Mouse (Mus musculus) hindbrain, embryonic 12.5 days (tissue): Measurements from ENCODE around the gene Ppp2r5c. TPM values are rescaled to one million over a fixed set of nuclear protein-coding genes. Genes with fewer than 3 reads are reported as not detected.

Source experiments
- ATAC-seq: fragments of 200-750 bp; cut with Nextera tagmentation; 2 replicates; pipeline ENCODE4 v1.8.0; 2017; ENCODE audit warnings: moderate TSS enrichment; ENCODE audit not compliant: low FRiP score
- H3K27ac ChIP-seq: fragments of 300-500 bp; sonication (generic); 2 replicates; pipeline ENCODE4 v1.5.1; 2016; ENCODE audit warnings: mild to moderate bottlenecking
- H3K27me3 ChIP-seq: fragments of 300-500 bp; sonication (generic); 2 replicates; pipeline ENCODE4 v1.6.1; 2016; ENCODE audit warnings: mild to moderate bottlenecking
- H3K36me3 ChIP-seq: fragments of 300-500 bp; sonication (generic); 2 replicates; pipeline ENCODE4 v1.6.1; 2016; ENCODE audit warnings: mild to moderate bottlenecking
- H3K4me1 ChIP-seq: fragments of 300-500 bp; sonication (generic); 2 replicates; pipeline ENCODE4 v1.6.1; 2016
- H3K4me2 ChIP-seq: fragments of 300-500 bp; sonication (generic); replicated peaks from 2 replicates; pipeline ENCODE4 v1.6.1; 2016; ENCODE audit warnings: mild to moderate bottlenecking
- H3K4me3 ChIP-seq: fragments of 300-500 bp; sonication (generic); 2 replicates; pipeline ENCODE4 v1.5.1; 2016; ENCODE audit warnings: mild to moderate bottlenecking
- H3K9ac ChIP-seq: fragments of 300-500 bp; sonication (generic); 2 replicates; pipeline ENCODE4 v1.6.1; 2016; ENCODE audit warnings: mild to moderate bottlenecking, moderate library complexity
- H3K9me3 ChIP-seq: fragments of 300-500 bp; sonication (generic); replicated peaks from 2 replicates; pipeline ENCODE4 v1.6.1; 2016; ENCODE audit warnings: mild to moderate bottlenecking
- WGBS: fragments of 180-500 bp; shearing (Covaris S2); methylation state at CpG from one replicate; pipeline ENCODE4 v1.1.7; 2016; 5-methylcytosine and 5-hydroxymethylcytosine counted together
- polyA plus RNA-seq: library from polyadenylated mRNA; unstranded; fragments of >200 nt; fragmentation: Nextera tagmentation; extraction: Ambion mirVana; gene quantifications from 2 replicates; pipeline ENCODE4 v1.2.1, GENCODE M21; 2016

Gene Ppp2r5c
- polyA plus RNA-seq, 1 experiment from 2014 or later, result 153 TPM

DNA sequence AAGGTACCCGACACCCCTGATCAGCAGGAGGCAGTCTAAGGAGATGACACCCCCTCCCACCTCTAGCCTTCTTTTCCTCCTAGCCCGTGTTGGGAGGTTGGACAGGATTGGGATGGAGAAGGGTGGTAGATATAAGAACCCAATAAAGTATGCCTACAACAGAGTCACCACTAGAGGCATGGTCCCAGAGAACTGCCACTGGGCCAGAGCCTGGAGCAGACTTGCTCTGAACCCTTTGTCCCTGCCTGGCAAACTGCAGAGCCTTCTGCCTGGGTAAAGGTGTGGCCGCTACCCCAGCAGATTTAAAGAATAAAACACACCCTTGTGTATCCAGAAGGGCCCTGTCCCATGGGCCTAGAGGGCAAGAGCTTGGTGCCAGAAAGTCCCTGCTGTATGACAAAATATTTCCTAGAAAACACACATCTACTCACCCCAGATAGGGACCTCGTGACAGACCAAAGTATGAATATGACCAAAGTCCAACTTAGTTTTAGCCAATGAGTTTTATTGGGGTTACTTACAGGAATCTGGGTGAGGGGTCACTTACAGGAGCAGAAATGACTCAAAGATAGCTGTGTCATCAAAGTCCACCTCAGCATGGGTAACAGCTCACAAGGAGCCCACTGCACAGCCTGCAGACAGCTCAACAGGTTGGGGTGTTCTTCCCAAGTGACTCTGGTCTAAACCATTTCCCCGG, 22.8 kb upstream of the Ppp2r5c start:
- H3K9ac ChIP-seq, result no peak overlapping the region
- no peak overlapping the region for H3K4me3 ChIP-seq
- no peak for ATAC-seq
- H3K4me2 ChIP-seq, result no peak overlapping the region
- H3K27me3 ChIP-seq, result no peaks in the 10 kb centered on the region
- no peaks in the 10 kb centered on the region for H3K9me3 ChIP-seq
- H3K27ac ChIP-seq, result no peak overlapping the region
- no peaks in the 10 kb centered on the region for H3K36me3 ChIP-seq
- 0 out of 2 replicates have a peak, but pooled peaks cover 3% of the 10 kb centered on the region for H3K4me1 ChIP-seq
- 80% methylated on average over 5 of the region's 5 CpGs for WGBS

DNA sequence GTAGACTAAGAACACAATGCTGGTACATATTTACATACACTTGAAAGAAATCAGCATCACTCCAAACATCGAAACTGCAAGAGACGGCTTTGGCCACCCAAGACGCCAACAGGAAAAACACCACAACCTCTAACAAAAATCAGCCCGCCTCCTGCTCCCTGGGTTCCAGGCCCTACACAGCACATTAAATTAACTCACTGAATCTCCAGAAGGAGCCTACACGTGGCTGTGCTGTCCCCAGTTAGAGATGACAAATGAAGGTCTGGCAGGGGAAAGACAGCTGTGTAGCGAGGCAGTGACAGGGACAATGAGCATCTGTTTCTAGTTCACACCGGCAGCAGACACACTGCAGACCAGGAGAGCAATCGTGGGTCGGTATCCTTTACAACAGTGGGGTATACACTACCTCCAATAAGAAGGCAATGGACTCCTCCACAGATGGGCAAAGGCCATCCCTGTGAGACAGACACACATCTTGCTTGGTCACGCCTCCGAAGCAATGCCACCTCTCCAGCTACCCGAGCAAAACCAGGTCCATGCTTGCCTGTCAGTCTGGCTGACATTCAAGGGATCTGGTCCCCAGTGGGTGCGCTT, 20.4 kb upstream of the Ppp2r5c start:
- H3K4me2 ChIP-seq, result no peak overlapping the region
- H3K9me3 ChIP-seq, result no peaks in the 10 kb centered on the region
- no peaks in the 10 kb centered on the region for H3K27me3 ChIP-seq
- H3K4me1 ChIP-seq, result 0 out of 2 replicates have a peak, but pooled peaks cover 3% of the 10 kb centered on the region
- ATAC-seq, result no peak
- 72% methylated on average over 13 of the region's 13 CpGs for WGBS
- no peaks in the 10 kb centered on the region for H3K36me3 ChIP-seq
- H3K27ac ChIP-seq, result no peak overlapping the region
- no peak overlapping the region for H3K9ac ChIP-seq
- H3K4me3 ChIP-seq, result no peak overlapping the region

DNA sequence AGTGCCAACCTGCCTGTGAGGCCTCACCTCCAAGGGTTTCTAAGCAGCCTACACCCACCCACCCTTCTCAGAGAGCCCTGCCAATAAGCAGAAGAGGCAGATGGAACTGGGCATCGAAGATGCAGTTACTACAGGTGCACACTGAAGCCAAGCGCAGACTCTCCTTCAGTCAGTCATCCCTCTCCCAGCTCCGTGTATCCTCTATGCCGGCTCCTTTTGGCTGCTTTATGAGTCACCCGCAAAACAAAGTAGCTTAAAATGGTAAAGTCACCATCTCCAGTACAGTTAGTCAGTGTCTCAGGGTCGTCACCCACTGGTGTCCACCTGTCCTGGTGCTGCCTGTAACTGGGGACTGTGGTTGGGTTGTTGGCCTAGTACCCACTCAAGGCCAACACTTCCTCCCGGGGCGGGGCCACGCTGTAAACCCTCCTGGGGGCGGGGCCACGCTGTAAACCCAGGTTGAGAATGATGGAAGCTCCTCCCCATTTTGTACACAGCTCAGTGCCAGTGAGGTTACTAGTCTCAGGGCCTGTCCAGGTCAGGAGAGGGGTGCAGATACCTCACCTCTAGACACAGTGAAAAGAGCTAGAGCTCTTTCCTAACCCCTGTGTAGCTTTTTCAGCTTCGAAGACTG, 17.5 kb upstream of the Ppp2r5c start:
- H3K4me1 ChIP-seq, result 0 out of 2 replicates have a peak, but pooled peaks cover 3% of the 10 kb centered on the region
- H3K4me2 ChIP-seq, result no peak overlapping the region
- ATAC-seq, result no peak
- H3K27me3 ChIP-seq, result no peaks in the 10 kb centered on the region
- no peak overlapping the region for H3K27ac ChIP-seq
- H3K4me3 ChIP-seq, result no peak overlapping the region
- H3K36me3 ChIP-seq, result no peaks in the 10 kb centered on the region
- H3K9me3 ChIP-seq, result no peaks in the 10 kb centered on the region
- H3K9ac ChIP-seq, result peak overlapping the region; percentile 32; the same call in 1 of the 2 replicates
- WGBS, result 66% methylated on average over 12 of the region's 12 CpGs

DNA sequence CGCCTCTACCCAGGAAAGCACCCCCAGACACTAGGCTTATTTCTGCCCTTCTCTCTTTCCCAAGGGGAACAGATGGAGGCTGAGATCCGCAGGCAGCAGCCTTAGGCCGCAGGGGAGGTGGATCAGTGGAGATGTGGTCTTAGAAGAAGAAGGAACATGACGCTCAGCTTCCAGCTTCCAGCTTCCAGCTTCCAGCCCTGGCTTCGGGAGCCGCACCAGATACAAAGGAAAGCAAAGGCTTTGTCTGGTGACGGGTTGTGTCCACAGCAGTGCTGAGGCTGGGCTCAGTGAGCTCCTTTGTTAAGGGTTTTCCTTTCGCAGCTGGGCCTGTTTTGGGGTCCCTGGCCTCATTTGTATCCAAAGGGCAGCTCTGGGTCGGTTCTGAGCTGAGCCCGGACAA, 16.9 kb upstream of the Ppp2r5c start:
- H3K27ac ChIP-seq, result no peak overlapping the region
- H3K9ac ChIP-seq, result peak overlapping the region; percentile 32; the same call in 1 of the 2 replicates
- no peaks in the 10 kb centered on the region for H3K9me3 ChIP-seq
- no peak for ATAC-seq
- 0 out of 2 replicates have a peak, but pooled peaks cover 3% of the 10 kb centered on the region for H3K4me1 ChIP-seq
- H3K27me3 ChIP-seq, result no peaks in the 10 kb centered on the region
- no peak overlapping the region for H3K4me2 ChIP-seq
- H3K4me3 ChIP-seq, result no peak overlapping the region
- WGBS, result 53% methylated on average over 10 of the region's 10 CpGs
- no peaks in the 10 kb centered on the region for H3K36me3 ChIP-seq

DNA sequence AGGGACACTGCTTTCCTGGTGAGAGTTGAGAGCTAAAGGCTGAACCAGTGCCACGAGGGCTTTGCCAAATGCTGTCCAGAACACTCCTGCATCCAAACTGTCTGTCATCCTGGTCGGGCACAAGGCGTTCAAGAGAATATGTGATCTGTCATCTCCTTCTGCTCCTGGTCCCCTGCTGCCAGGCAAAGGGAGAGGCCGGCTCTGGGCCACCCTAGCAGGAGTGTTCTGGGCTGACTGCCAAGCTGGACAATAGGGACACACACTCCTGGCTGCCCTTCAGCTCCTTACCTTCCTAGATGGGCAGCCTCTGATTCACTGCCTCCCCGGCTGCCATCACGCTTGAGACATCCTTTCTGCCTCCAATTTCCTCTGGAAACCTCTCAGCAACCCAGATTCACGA, 15.1 kb upstream of the Ppp2r5c start:
- no peak overlapping the region for H3K27ac ChIP-seq
- no peak overlapping the region for H3K4me3 ChIP-seq
- H3K36me3 ChIP-seq, result no peaks in the 10 kb centered on the region
- no peaks in the 10 kb centered on the region for H3K9me3 ChIP-seq
- no peaks in the 10 kb centered on the region for H3K27me3 ChIP-seq
- ATAC-seq, result no peak
- H3K4me2 ChIP-seq, result no peak overlapping the region
- WGBS, result 71% methylated on average over 7 of the region's 7 CpGs
- no peak overlapping the region for H3K9ac ChIP-seq
- no peaks in the 10 kb centered on the region for H3K4me1 ChIP-seq

DNA sequence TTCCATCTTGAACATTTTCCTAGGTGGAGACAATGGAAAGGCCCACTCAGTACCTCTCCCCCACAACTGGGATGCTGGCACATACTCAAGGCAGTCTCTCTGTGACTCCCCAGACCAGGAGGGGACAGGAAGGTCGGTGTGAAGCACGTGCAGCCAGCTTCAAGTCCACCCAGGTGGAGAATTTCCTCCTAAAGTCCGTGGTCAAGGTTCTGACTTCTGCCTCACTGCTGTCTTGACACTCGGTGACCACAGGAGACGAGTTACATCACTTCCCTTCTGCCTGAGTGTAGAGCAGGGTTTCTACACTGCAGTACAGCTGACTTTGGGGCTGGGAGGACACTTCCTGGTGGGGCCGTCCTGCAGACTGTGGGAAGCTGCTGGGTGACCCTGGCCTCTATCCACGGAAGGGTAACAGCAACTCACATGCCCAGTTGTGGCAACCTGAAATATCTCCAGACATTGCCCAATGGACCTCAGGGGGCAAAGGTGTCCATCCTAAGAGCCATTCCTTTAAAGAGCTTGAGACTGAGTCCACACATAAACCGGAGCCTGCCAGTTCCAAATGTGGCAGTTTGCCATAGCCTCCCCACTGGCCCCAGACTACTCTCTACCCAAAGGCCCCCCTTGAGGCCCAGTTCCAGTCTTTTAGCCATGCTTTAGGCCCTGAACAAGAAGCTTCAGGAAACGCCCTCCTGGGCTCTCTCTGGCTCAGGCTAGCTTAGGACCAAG, 10.1 kb upstream of the Ppp2r5c start:
- Histone ChIP-seq H3K9me3 (0 out of 2 replicates have a peak, but pooled peaks cover 4% of the 10 kb centered on the region), H3K27ac (no peak overlapping the region)
- WGBS, result 75% methylated on average over 9 of the region's 9 CpGs

DNA sequence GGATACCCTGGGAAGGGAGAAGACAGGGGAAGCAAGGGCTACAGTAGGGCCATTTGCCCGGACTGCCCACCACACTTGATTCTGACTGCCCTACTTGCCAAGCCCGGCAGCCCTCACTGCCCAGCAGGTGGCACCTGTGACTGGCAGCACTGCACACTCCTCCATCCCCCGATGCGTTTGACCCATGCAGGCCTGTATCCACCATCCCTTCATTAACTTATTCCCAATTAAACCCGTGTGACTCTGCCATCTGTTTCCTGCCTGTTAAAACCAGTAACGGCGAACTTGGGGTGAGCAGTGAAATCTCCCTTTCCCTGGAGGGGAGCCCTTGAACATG, 9.6 kb upstream of the Ppp2r5c start:
- 62% methylated on average over 7 of the region's 7 CpGs for WGBS
- Histone ChIP-seq H3K27ac (no peak overlapping the region), H3K36me3 (no peaks in the 10 kb centered on the region), H3K4me1 (no peaks in the 10 kb centered on the region), H3K4me3 (no peak overlapping the region), H3K27me3 (no peaks in the 10 kb centered on the region), H3K9me3 (0 out of 2 replicates have a peak, but pooled peaks cover 4% of the 10 kb centered on the region), H3K9ac (no peak overlapping the region), H3K4me2 (no peak overlapping the region)
- no peak for ATAC-seq

More for the DNA sequence above, 10.1 kb upstream of the Ppp2r5c start:
- no peaks in the 10 kb centered on the region for H3K27me3 ChIP-seq
- H3K4me1 ChIP-seq, result no peaks in the 10 kb centered on the region
- H3K36me3 ChIP-seq, result no peaks in the 10 kb centered on the region
- no peak overlapping the region for H3K9ac ChIP-seq
- no peak overlapping the region for H3K4me2 ChIP-seq
- ATAC-seq, result no peak
- H3K4me3 ChIP-seq, result no peak overlapping the region

DNA sequence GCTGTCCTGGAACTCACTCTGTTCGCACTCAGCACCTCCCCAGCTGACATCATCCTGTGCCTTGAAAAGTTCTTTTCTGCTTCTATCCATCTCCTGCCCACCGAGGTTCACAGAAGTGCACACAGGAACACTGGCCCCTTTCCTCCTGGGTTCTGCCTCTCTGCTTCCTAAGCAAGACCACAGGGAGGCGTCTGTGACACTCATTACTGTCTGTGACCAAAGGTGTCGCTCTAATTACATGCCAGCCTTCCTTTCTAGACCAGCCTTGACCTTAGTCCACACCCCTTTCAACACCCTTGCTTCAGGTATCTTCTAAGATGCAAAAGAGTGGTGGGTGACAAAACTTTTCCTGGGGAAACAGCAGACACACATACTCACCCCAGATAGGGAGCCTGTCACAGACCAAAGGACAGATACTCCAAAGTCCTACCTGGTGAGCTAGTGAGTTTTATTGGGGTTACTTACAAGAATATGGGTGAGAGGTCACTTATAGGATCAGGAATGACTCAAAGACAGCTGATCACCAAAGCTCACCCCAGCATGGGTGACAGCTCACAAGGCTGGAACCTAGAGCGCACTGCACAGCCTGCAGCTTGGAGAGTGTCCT, 8.4 kb upstream of the Ppp2r5c start:
- Histone ChIP-seq H3K4me1 (no peaks in the 10 kb centered on the region), H3K27ac (no peak overlapping the region), H3K36me3 (no peaks in the 10 kb centered on the region), H3K27me3 (no peaks in the 10 kb centered on the region), H3K9me3 (0 out of 2 replicates have a peak, but pooled peaks cover 4% of the 10 kb centered on the region), H3K4me3 (no peak overlapping the region), H3K9ac (no peak overlapping the region), H3K4me2 (no peak overlapping the region)
- WGBS, result 47% methylated on average over 5 of the region's 5 CpGs
- ATAC-seq, result no peak

DNA sequence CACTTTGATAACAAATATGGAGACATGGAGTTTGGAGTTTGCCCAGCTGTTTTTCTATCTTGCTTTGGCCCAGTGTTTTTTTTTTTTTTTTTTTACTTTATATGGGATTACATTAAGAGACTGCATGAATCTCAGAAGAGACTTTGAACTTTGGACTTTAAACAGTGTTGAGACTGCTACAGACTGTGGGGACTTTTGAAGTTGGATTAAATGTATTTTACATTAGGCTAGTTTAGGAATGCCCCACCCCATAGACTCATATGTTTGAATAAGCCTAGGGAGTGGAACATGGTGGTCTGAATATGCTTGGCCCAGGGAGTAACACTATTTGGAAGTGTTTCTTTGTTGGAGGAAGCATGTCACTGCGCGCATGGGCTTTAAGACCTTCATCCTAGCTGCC, 4.7 kb upstream of the Ppp2r5c start:
- Histone ChIP-seq H3K4me1 (0 out of 2 replicates have a peak, but pooled peaks cover 4% of the 10 kb centered on the region), H3K9me3 (0 out of 2 replicates have a peak, but pooled peaks cover 4% of the 10 kb centered on the region), H3K27me3 (peaks cover 8% of the 10 kb centered on the region; the same call in 1 of the 2 replicates), H3K27ac (no peak overlapping the region), H3K36me3 (no peaks in the 10 kb centered on the region), H3K4me2 (no peak overlapping the region), H3K9ac (no peak overlapping the region), H3K4me3 (no peak overlapping the region)
- ATAC-seq, result no peak
- 87% methylated on average over 2 of the region's 2 CpGs for WGBS

DNA sequence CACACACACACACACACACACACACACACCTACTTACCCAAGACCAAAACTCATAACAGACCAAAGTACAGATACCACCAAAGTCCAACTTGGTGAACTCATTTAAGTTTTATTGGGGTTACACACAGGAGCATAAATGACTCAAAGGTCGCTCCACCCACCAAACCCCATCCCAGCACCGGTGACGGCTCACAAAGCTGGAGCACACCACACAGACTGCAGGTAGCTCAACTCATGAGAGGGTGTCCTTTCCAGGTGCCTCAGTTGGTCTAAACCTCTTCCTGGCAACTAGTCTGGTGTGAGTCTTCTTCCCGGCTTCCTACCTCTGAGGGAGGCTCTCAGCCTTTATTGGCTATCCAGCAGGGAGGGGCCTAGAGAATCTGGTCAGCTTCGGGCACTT, 2.4 kb upstream of the Ppp2r5c start:
- no peak for ATAC-seq
- Histone ChIP-seq H3K4me3 (no peak overlapping the region), H3K36me3 (no peaks in the 10 kb centered on the region), H3K4me1 (peaks cover 13% of the 10 kb centered on the region; the same call in 1 of the 2 replicates), H3K4me2 (no peak overlapping the region), H3K9ac (no peak overlapping the region), H3K9me3 (0 out of 2 replicates have a peak, but pooled peaks cover 4% of the 10 kb centered on the region), H3K27ac (no peak overlapping the region), H3K27me3 (peaks cover 8% of the 10 kb centered on the region; the same call in 1 of the 2 replicates)
- 68% methylated on average over 5 of the region's 5 CpGs for WGBS

DNA sequence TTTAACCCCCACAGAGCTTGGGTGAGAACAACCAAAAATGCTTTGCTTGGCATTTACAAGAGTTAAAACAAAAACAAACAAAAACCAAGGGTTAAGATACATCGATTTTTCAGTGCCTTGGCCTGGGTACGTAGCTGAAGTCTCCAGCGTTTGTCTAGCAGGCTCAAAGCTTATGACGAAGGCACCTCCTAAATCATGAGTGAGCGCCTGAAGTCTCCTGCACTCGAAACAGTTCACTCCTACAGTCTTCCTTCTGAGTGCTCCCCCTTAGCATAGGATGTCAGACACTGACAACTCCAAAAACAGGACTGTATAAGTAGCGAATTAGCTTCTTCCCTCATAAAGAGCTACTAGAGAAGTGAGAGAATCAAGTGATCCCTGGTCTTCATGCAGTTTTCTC, 1.1 kb upstream of the Ppp2r5c start:
- Histone ChIP-seq H3K36me3 (no peaks in the 10 kb centered on the region), H3K4me2 (peak overlapping the region; percentile 76), H3K9ac (0 out of 2 replicates have a peak overlapping the region, but pooled peaks have one; percentile 56), H3K27me3 (peaks cover 8% of the 10 kb centered on the region; the same call in 1 of the 2 replicates), H3K9me3 (0 out of 2 replicates have a peak, but pooled peaks cover 1% of the 10 kb centered on the region), H3K4me1 (peaks cover 13% of the 10 kb centered on the region; the same call in 1 of the 2 replicates), H3K4me3 (peak overlapping the region; percentile 80), H3K27ac (peak overlapping the region; percentile 93; the same call in 1 of the 2 replicates)
- ATAC-seq, result no peak
- 48% methylated on average over 7 of the region's 7 CpGs for WGBS
